Mouse (Mus musculus): ENCODE results near the gene Olfr455. TPM values are rescaled to one million over a fixed set of nuclear protein-coding genes. Genes with fewer than 3 reads are reported as not detected.

Gene Olfr455
- total and polyA plus RNA-seq, 3 experiments: not detected

Other genes with a start within 250 kb of the Olfr455 start
- gene Fam131b, start 222.9 kb downstream of the Olfr455 start, total RNA-seq (2012; rRNA removed): not detected in 2 replicates
- under 1 TPM in 1 of 2 experiments, not detected in 1; 0.06 TPM for gene Fam131b, start 222.9 kb downstream of the Olfr455 start, polyA plus RNA-seq (2012; ENCODE audit: insufficient read depth in 1 of 2, insufficient read length in 2 of 2, low read depth in 1 of 2, low replicate concordance in 2 of 2, missing spikeins in 1 of 2)
- 7.0 and 7.5 TPM in 2 replicates for gene Zyx, start 198.0 kb downstream of the Olfr455 start, total RNA-seq (2012; rRNA removed)
- 10 to 100 TPM in 1 of 2 experiments, not detected in 1; 48.4 TPM for gene Zyx, start 198.0 kb downstream of the Olfr455 start, polyA plus RNA-seq (2012; ENCODE audit: insufficient read depth in 1 of 2, insufficient read length in 2 of 2, low read depth in 1 of 2, low replicate concordance in 2 of 2, missing spikeins in 1 of 2)
- not detected in 2 replicates for gene Epha1, start 174.3 kb downstream of the Olfr455 start, total RNA-seq (2012; rRNA removed)
- under 1 TPM in 1 of 2 experiments, not detected in 1; 0.04 TPM for gene Epha1, start 174.3 kb downstream of the Olfr455 start, polyA plus RNA-seq (2012; ENCODE audit: insufficient read depth in 1 of 2, insufficient read length in 2 of 2, low read depth in 1 of 2, low replicate concordance in 2 of 2, missing spikeins in 1 of 2)
- not detected in 2 replicates for gene Tas2r143, start 147.3 kb downstream of the Olfr455 start, total RNA-seq (2012; rRNA removed)
- gene Tas2r143, start 147.3 kb downstream of the Olfr455 start, polyA plus RNA-seq (2012; ENCODE audit: insufficient read depth in 1 of 2, insufficient read length in 2 of 2, low read depth in 1 of 2, low replicate concordance in 2 of 2, missing spikeins in 1 of 2): not detected
- gene Tas2r135, start 142.2 kb downstream of the Olfr455 start, total RNA-seq (2012; rRNA removed): not detected in 2 replicates
- not detected for gene Tas2r135, start 142.2 kb downstream of the Olfr455 start, polyA plus RNA-seq (2012; ENCODE audit: insufficient read depth in 1 of 2, insufficient read length in 2 of 2, low read depth in 1 of 2, low replicate concordance in 2 of 2, missing spikeins in 1 of 2)
- gene Tas2r126, start 113.1 kb downstream of the Olfr455 start, total RNA-seq (2012; rRNA removed): not detected in 2 replicates
- gene Tas2r126, start 113.1 kb downstream of the Olfr455 start, polyA plus RNA-seq (2012; ENCODE audit: insufficient read depth in 1 of 2, insufficient read length in 2 of 2, low read depth in 1 of 2, low replicate concordance in 2 of 2, missing spikeins in 1 of 2): not detected
- not detected in 2 replicates for gene Olfr458, start 82.4 kb downstream of the Olfr455 start, total RNA-seq (2012; rRNA removed)
- not detected for gene Olfr458, start 82.4 kb downstream of the Olfr455 start, polyA plus RNA-seq (2012; ENCODE audit: insufficient read depth in 1 of 2, insufficient read length in 2 of 2, low read depth in 1 of 2, low replicate concordance in 2 of 2, missing spikeins in 1 of 2)
- gene Olfr457, start 71.3 kb downstream of the Olfr455 start, total RNA-seq (2012; rRNA removed): not detected in 2 replicates
- gene Olfr457, start 71.3 kb downstream of the Olfr455 start, polyA plus RNA-seq (2012; ENCODE audit: insufficient read depth in 1 of 2, insufficient read length in 2 of 2, low read depth in 1 of 2, low replicate concordance in 2 of 2, missing spikeins in 1 of 2): not detected
- gene Olfr456, start 60.4 kb downstream of the Olfr455 start, total RNA-seq (2012; rRNA removed): not detected in 2 replicates
- not detected for gene Olfr456, start 60.4 kb downstream of the Olfr455 start, polyA plus RNA-seq (2012; ENCODE audit: insufficient read depth in 1 of 2, insufficient read length in 2 of 2, low read depth in 1 of 2, low replicate concordance in 2 of 2, missing spikeins in 1 of 2)
- gene Tcaf3, start 50.1 kb upstream of the Olfr455 start, total RNA-seq (2012; rRNA removed): not detected in 2 replicates
- not detected for gene Tcaf3, start 50.1 kb upstream of the Olfr455 start, polyA plus RNA-seq (2012; ENCODE audit: insufficient read depth in 1 of 2, insufficient read length in 2 of 2, low read depth in 1 of 2, low replicate concordance in 2 of 2, missing spikeins in 1 of 2)
- gene Tcaf2, start 97.7 kb upstream of the Olfr455 start, total RNA-seq (2012; rRNA removed): not detected in 2 replicates
- not detected for gene Tcaf2, start 97.7 kb upstream of the Olfr455 start, polyA plus RNA-seq (2012; ENCODE audit: insufficient read depth in 1 of 2, insufficient read length in 2 of 2, low read depth in 1 of 2, low replicate concordance in 2 of 2, missing spikeins in 1 of 2)
- not detected in 2 replicates for gene Tcaf1, start 162.5 kb upstream of the Olfr455 start, total RNA-seq (2012; rRNA removed)
- not detected for gene Tcaf1, start 162.5 kb upstream of the Olfr455 start, polyA plus RNA-seq (2012; ENCODE audit: insufficient read depth in 1 of 2, insufficient read length in 2 of 2, low read depth in 1 of 2, low replicate concordance in 2 of 2, missing spikeins in 1 of 2)
- gene Olfr453, start 191.8 kb upstream of the Olfr455 start, total RNA-seq (2012; rRNA removed): not detected in 2 replicates
- not detected for gene Olfr453, start 191.8 kb upstream of the Olfr455 start, polyA plus RNA-seq (2012; ENCODE audit: insufficient read depth in 1 of 2, insufficient read length in 2 of 2, low read depth in 1 of 2, low replicate concordance in 2 of 2, missing spikeins in 1 of 2)
- gene Olfr38, start 208.8 kb upstream of the Olfr455 start, total RNA-seq (2012; rRNA removed): not detected in 2 replicates
- gene Olfr38, start 208.8 kb upstream of the Olfr455 start, polyA plus RNA-seq (2012; ENCODE audit: insufficient read depth in 1 of 2, insufficient read length in 2 of 2, low read depth in 1 of 2, low replicate concordance in 2 of 2, missing spikeins in 1 of 2): not detected
- gene Olfr452, start 237.5 kb upstream of the Olfr455 start, total RNA-seq (2012; rRNA removed): not detected in 2 replicates
- gene Olfr452, start 237.5 kb upstream of the Olfr455 start, polyA plus RNA-seq (2012; ENCODE audit: insufficient read depth in 1 of 2, insufficient read length in 2 of 2, low read depth in 1 of 2, low replicate concordance in 2 of 2, missing spikeins in 1 of 2): not detected

Data from MEL (cell line).